Mouse (Mus musculus): Measurements from ENCODE around the gene Snapc2. TPM values are rescaled to one million over a fixed set of nuclear protein-coding genes. Genes with fewer than 3 reads are reported as not detected.

Snapc2 gene
- total RNA-seq, 2 experiments from 2014 or later = 28.8 to 31.4 TPM

DNA sequence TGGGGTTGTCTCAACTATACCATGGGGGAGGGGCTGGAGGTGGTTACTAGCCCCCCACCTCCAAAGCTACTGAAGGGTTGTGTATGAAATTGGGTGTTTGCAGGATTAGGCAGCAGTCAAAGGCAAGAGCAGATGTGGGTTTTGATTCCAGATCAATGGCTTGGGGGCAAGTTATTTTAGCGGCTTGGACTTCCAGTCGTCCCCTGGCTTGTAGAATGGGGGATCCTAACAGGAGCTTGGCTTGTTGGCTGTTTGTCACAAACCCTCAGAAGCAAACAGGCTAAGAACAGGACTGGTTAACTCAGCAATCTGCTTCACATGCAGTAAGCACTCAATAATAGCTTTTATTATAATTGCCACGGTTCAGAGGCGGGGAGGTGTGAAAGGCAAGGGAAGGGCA lies 4.5 kb downstream of the Snapc2 start:
- Histone ChIP-seq H3K27ac (peak overlapping the region; percentile 95), H3K4me3 (peak overlapping the region; percentile 83)
- intact Hi-C loops (cut with DNase I) = loop anchor here (5.0 kb wide), 2 partner anchors 90 to 115 kb away; partner anchors contain the start of gene Evi5l
- no peak for DNase-seq (ENCODE audit: extremely low spot score in 1 of 2, low spot score in 2 of 2)
- TF ChIP-seq CTCF (IDR thresholded peaks at IDR 0.05) = no peak

DNA sequence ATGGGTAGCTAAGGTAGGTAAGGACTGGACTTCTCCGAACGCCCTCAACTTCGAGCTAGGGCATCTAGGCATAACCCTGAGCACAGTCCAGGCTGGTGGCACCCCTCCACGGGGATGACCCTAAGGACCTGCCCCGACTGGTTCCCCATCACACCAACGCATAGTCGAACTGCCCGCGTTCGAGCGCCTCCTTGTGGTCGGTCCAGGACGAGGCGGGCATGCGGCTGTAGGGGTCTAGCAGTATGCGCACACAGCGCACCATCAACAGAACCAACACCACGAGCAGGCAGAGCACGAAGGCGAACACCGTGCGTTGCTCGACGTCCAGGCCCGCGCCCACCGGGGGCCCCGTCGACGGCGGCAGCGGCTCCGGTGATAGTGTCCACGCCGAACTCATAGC lies 5.4 kb downstream of the Snapc2 start:
- intact Hi-C loops (cut with DNase I) = loop anchor here (5.0 kb wide), 2 partner anchors 91 to 116 kb away; partner anchors contain the start of gene Evi5l
- DNase-seq (ENCODE audit: extremely low spot score in 1 of 2, low spot score in 2 of 2) = peak; percentile 84 to 87
- peak overlapping the region; percentile 83 for H3K4me3 ChIP-seq
- peak overlapping the region; percentile 95 for H3K27ac ChIP-seq
- peak; percentile 91 for TF ChIP-seq CTCF (IDR thresholded peaks at IDR 0.05)

DNA sequence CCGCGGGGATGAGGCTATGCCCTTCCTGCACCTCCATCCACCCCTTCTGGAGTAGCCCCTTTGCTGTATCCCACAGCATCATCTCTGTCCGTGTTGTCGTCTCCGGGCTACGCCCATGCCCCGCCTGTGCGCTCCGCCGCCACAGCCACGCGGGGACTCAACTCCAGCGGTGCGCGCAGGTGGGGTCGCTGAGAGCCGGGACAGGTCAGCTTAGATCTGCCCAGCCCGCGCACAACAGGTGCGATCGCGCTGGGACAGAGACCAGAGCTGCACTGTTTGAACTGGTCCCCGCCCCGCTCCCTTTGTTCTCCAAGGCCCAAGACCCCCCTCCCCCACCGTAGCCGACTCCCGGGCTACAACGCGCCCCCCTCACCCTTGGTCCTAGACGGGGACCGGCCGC lies 5.8 kb downstream of the Snapc2 start:
- TF ChIP-seq CTCF (IDR thresholded peaks at IDR 0.05) = no peak
- DNase-seq (ENCODE audit: extremely low spot score in 1 of 2, low spot score in 2 of 2) = peak; percentile 52 to 57

DNA sequence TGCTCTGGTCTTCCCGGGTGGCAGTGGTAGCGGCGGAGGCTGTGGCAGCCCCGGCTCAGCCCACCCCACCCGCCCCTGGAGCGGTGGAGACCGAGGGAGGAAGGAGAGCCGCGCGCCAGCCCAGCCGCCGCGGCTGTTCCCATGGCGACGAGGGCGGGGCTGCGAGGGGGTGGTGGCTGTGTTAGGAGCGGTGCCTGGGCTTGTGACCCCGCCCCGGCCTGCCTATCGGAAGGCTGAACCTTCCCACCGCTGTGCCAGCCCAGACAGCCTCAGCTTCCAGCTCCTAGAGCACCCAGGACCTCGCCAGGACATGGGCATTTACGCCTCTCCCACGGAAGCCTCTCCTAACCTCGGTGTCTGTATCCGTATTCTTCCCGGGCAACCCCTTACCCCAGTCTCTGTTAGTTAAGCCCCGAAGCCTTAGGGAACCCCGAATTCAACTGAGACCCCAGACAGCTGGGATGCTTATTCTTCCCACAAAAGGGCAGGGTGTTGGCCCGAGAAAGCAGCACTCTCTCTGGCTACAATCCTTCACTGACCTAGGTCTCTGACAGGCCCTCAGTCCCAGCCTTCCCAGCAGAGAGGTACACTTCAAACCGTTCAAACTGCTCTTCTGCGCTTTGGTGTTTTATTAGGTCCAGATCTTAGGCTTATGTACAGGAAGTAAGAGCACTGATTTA lies 6.4 kb downstream of the Snapc2 start, which contains the start of gene Ctxn1:
Ctxn1 (minus strand) TSS at position 150 of the 680 bp plus-strand sequence.
- no peak for TF ChIP-seq CTCF (IDR thresholded peaks at IDR 0.05)
- intact Hi-C loops (cut with DNase I) = loop anchor here (5.0 kb wide), 2 partner anchors 92 to 117 kb away; partner anchors contain the start of gene Evi5l
- DNase-seq (ENCODE audit: extremely low spot score in 1 of 2, low spot score in 2 of 2) = peak; percentile 94 to 95
- Histone ChIP-seq H3K4me3 (peak within 1 kb of the TSS; percentile 83), H3K27ac (peak within 1 kb of the TSS; percentile 95)

More for the DNA sequence above, 5.8 kb downstream of the Snapc2 start:
- H3K27ac ChIP-seq = peak overlapping the region; percentile 95
- intact Hi-C loops (cut with DNase I) = loop anchor here (5.0 kb wide), 2 partner anchors 91 to 116 kb away; partner anchors contain the start of gene Evi5l
- H3K4me3 ChIP-seq = peak overlapping the region; percentile 83

- Histone ChIP-seq H3K4me3 (no peak overlapping the region; the same call in 1 of the 2 replicates), H3K27ac (peak overlapping the region; percentile 95)
- intact Hi-C loops (cut with DNase I) = loop anchor here (5.0 kb wide), 2 partner anchors 92 to 117 kb away; partner anchors contain the start of gene Evi5l
- TF ChIP-seq CTCF (IDR thresholded peaks at IDR 0.05) = no peak
- DNase-seq (ENCODE audit: extremely low spot score in 1 of 2, low spot score in 2 of 2) = no peak
These were observed 6.9 kb downstream of the Snapc2 start for GRCm38 (mm10) chr8:4259805-4260170.

DNA sequence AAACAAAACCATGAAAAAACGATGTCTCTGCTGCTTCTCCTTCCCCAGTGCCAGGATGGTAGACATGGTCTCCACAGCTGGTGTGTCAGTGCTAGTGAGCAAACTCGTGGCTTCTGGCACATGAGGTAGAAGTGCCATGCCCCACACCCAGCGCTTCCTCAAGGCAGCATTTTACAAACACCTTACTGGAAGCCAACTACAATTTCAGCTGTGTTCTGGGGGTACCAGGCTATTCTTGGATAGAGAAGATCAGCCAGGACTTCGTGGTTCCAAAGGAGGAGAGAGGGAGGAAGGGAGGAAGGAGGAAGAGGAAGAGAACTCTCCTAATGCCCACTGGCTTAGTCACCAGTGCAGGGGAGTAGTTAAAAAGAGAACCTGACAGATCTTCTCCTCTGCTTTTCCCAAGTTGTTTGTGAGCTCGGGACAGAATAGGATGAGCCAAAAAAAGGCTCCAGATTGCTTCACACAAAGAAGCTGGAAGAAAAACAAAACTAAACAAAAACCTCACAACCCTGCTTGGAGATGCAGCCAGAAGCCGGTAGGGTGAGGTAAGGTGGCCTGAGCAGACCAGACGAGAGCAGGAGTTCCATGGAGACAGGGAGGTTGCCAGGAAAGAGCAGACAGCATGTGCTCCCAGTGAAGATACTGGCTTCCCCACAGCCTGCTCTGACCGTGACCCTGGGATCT lies 10.4 kb downstream of the Snapc2 start:
- Histone ChIP-seq H3K4me3 (no peak overlapping the region), H3K27ac (peak overlapping the region; percentile 79)
- DNase-seq (ENCODE audit: extremely low spot score in 1 of 2, low spot score in 2 of 2) = no peak
- intact Hi-C loops (cut with DNase I) = no loop called here
- TF ChIP-seq CTCF (IDR thresholded peaks at IDR 0.05) = no peak

- DNase-seq (ENCODE audit: extremely low spot score in 1 of 2, low spot score in 2 of 2) = no peak
- Histone ChIP-seq H3K27ac (peak overlapping the region; percentile 59), H3K4me3 (no peak overlapping the region)
- intact Hi-C loops (cut with DNase I) = no loop called here
- no peak for TF ChIP-seq CTCF (IDR thresholded peaks at IDR 0.05)
These were observed 12.5 kb downstream of the Snapc2 start for GRCm38 (mm10) chr8:4265160-4265914.

GRCm38 (mm10) chr8:4267627-4268026 lies 14.7 kb downstream of the Snapc2 start:
- Histone ChIP-seq H3K27ac (no peak overlapping the region), H3K4me3 (no peak overlapping the region)
- peak; percentile 54 for TF ChIP-seq CTCF (IDR thresholded peaks at IDR 0.05)
- no peak for DNase-seq (ENCODE audit: extremely low spot score in 1 of 2, low spot score in 2 of 2)
- intact Hi-C loops (cut with DNase I) = no loop called here

- TF ChIP-seq CTCF (IDR thresholded peaks at IDR 0.05) = no peak
- DNase-seq (ENCODE audit: extremely low spot score in 1 of 2, low spot score in 2 of 2) = no peak
- intact Hi-C loops (cut with DNase I) = no loop called here
- Histone ChIP-seq H3K4me3 (no peak overlapping the region), H3K27ac (no peak overlapping the region)
These were observed 16.7 kb downstream of the Snapc2 start for GRCm38 (mm10) chr8:4269609-4270008.

DNA sequence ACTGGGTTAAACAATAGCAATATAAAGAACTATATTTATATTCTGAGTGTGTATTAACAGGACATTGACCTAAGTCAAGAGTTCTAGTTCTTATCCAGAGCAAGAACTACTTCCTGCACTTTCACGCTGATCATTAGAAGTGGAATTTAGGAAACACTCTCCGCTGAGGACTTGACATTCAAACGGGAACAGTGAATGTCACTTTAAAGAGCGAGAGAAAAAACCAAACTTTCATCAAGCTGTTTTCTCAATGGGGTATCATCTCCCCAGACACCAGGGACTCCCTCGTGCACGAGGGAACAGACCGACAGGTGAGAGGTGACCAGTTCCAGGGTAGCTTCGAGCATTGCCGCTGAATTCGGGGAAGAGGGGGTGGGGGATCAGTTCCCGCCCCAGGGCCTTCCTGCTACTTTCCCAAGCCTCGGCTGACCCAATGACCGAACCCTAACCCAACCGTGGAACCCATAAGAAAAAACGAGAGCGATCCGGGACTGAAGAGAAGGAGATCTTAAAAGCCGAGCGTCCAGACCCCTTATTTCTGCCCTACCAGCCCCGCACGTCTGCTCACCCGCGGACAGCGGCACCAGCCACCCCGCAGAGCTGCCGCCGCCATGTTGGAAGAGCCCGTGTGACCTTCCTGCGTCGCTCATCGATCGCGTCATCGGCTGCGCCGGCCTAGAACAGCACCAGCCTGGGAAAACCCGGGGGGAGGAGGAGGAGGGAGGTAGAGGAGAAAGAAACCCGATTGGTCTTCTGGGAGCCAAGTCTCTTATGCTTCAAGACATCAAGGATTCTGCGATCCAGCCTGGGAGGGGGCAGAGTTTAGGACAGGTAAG lies 22.6 kb downstream of the Snapc2 start, which contains the start of gene Timm44:
Timm44 (minus strand) TSS at position 639 of the 836 bp plus-strand sequence.
- DNase-seq (ENCODE audit: extremely low spot score in 1 of 2, low spot score in 2 of 2) = peak; percentile 96 to 97
- Histone ChIP-seq H3K4me3 (peak within 1 kb of the TSS; percentile 78), H3K27ac (peak within 1 kb of the TSS; percentile 90)
- no peak for TF ChIP-seq CTCF (IDR thresholded peaks at IDR 0.05)
- intact Hi-C loops (cut with DNase I) = no loop called here

DNA sequence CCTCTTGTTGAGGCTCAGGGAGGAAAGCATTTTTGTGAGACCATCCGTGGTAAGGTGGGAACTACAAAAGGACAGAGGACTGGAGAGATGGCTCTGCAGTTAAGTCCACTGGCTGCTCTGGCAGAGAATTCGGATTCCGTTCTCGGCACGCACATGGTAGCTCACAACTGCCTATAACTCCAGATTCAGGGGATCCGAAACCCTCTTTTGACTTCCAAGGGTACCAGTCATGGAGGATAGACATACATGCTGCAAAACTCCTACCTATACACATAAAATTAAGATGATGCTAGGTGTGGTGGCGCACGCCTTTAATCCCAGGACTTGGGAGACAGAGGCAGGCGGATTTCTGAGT lies 23.2 kb downstream of the Snapc2 start:
- no peak for TF ChIP-seq CTCF (IDR thresholded peaks at IDR 0.05)
- intact Hi-C loops (cut with DNase I) = no loop called here
- no peak for DNase-seq (ENCODE audit: extremely low spot score in 1 of 2, low spot score in 2 of 2)
- H3K4me3 ChIP-seq = peak overlapping the region; percentile 78
- H3K27ac ChIP-seq = peak overlapping the region; percentile 90
